In genomic region chr16:88701072-88701864, GRCm38 (mm10) we compare ENCODE assay signal across 15 mouse cellular contexts. TPM values are rescaled to one million over a fixed set of nuclear protein-coding genes. Genes with fewer than 3 reads are reported as not detected.
DNase-seq lines count a peak whose midpoint lies in the region; ATAC-seq and TF ChIP-seq lines count a peak whose summit lies in the region.
"Had no signal": no experiment of that assay in that cellular context is flagged by ENCODE, and none has a peak within 500 bp of the region (broad histone marks: within the 10 kb centered on the region; RNA-seq: fewer than 3 reads in every experiment).

No protein-coding gene starts in this region.

- intact Hi-C loops in heart, adult 2 months (cut with DNase I) = no loop called here

- DNase-seq in cerebellum, postnatal 10 days = peak; percentile 13 to 17
- no peak for DNase-seq in cerebellum, adult 18-20 months
- peak; percentile 61 to 64 for DNase-seq in B cell, adult 2 months
- DNase-seq in gonadal fat pad, adult 2 months (ENCODE audit: low read depth) = peak; percentile 67
- peak; percentile 74 to 76 for DNase-seq in spleen, postnatal 36 days (ENCODE audit: low spot score in 2 of 2)
- DNase-seq in heart, adult 2 months = no peak
- DNase-seq: cerebellum, adult 11-12 months; lung, adult 18-20 months; right cerebral cortex, postnatal 14 days had no signal

- H3K9ac ChIP-seq in heart, adult 2 months (ENCODE audit: low read depth, low read length) = no peak overlapping the region
- H3K9ac ChIP-seq in intestine, postnatal 0 days (ENCODE audit: low read depth, low read length) = no peak overlapping the region

- ATAC-seq in activated CD4-positive, CD25-positive, alpha-beta regulatory T cell, adult 4 months = no peak
- ATAC-seq in intestine, postnatal 0 days = no peak

- H3K27ac ChIP-seq in heart, adult 2 months = no peak overlapping the region
- H3K27ac ChIP-seq in intestine, postnatal 0 days (ENCODE audit: low read depth, low read length) = no peak overlapping the region
- H3K27ac ChIP-seq: hindbrain, embryonic 10.5 days; layer of hippocampus, adult 2 months had no signal

- no peaks in the 10 kb centered on the region for H3K36me3 ChIP-seq in heart, adult 2 months (ENCODE audit: control insufficient read depth, insufficient read depth, low read length)
- no peaks in the 10 kb centered on the region for H3K36me3 ChIP-seq in intestine, postnatal 0 days (ENCODE audit: control insufficient read depth, insufficient read depth)
- H3K36me3 ChIP-seq: hindbrain, embryonic 10.5 days had no signal

- TF ChIP-seq EP300 in heart, adult 2 months (IDR thresholded peaks at IDR 0.05; ENCODE audit: insufficient read depth, low read depth, low read length) = no peak

- no peak for TF ChIP-seq CTCF in heart, adult 2 months (IDR thresholded peaks at IDR 0.05)
- TF ChIP-seq CTCF in intestine, postnatal 0 days (IDR thresholded peaks at IDR 0.05; ENCODE audit: low read depth) = no peak

- no peaks in the 10 kb centered on the region for H3K27me3 ChIP-seq in heart, adult 2 months (ENCODE audit: control insufficient read depth, insufficient read depth, low read length)
- no peaks in the 10 kb centered on the region for H3K27me3 ChIP-seq in intestine, postnatal 0 days (replicated peaks; ENCODE audit: control insufficient read depth, insufficient read depth, low read length)

- TF ChIP-seq POLR2A in heart, adult 2 months (IDR thresholded peaks at IDR 0.05; ENCODE audit: insufficient read depth, low read depth, low read length) = no peak

- H3K4me1 ChIP-seq in heart, adult 2 months (ENCODE audit: control insufficient read depth, insufficient read depth, low read length) = no peaks in the 10 kb centered on the region
- H3K4me1 ChIP-seq in intestine, postnatal 0 days (replicated peaks; ENCODE audit: control insufficient read depth, insufficient read depth, low read length) = no peaks in the 10 kb centered on the region

- H3K79me2 ChIP-seq in heart, adult 2 months (replicated peaks; ENCODE audit: control insufficient read depth, insufficient read depth, low read length) = no peaks in the 10 kb centered on the region

- 37% methylated on average over 4 of the region's 4 CpGs for WGBS in heart, adult 2 months
- WGBS in intestine, postnatal 0 days = 47% methylated on average over 4 of the region's 4 CpGs

- no peaks in the 10 kb centered on the region for H3K9me3 ChIP-seq in intestine, postnatal 0 days (ENCODE audit: control insufficient read depth)
- H3K9me3 ChIP-seq: hindbrain, embryonic 10.5 days had no signal

- H3K4me2 ChIP-seq in intestine, postnatal 0 days (replicated peaks; ENCODE audit: low read depth) = no peak overlapping the region

- no peak overlapping the region for H3K4me3 ChIP-seq in heart, adult 2 months
- H3K4me3 ChIP-seq in intestine, postnatal 0 days (ENCODE audit: low read depth, low read length) = no peak overlapping the region
- H3K4me3 ChIP-seq: hindbrain, embryonic 10.5 days; layer of hippocampus, adult 2 months had no signal

RNA-seq across cellular contexts. Expression of gene 2310061N02Rik, which starts 6.5 kb away (rescaled TPM):
- not detected in 2 replicates for polyA plus RNA-seq in gonadal fat pad, adult 2 months (2012; rRNA removed)
- polyA plus RNA-seq in activated CD4-positive, CD25-positive, alpha-beta regulatory T cell, adult 4 months (2017; shearing (Covaris generic)) = not detected
- total RNA-seq in heart, adult 2 months (2021) = not detected
- not detected in 2 replicates for polyA plus RNA-seq in heart, adult 2 months (2012; rRNA removed)
- not detected in 2 replicates for polyA plus RNA-seq in intestine, postnatal 0 days (2015; fragmentation: Nextera tagmentation; extraction: Ambion mirVana)
- total RNA-seq: gastrocnemius, adult 18-20 months; layer of hippocampus, adult 2 months had no signal
- polyA plus RNA-seq: C2C12; hindbrain, embryonic 10.5 days had no signal

RNA-seq across cellular contexts. Expression of gene Krtap13-1, which starts 27.4 kb away (rescaled TPM):
- not detected in 2 replicates for polyA plus RNA-seq in gonadal fat pad, adult 2 months (2012; rRNA removed)
- polyA plus RNA-seq in activated CD4-positive, CD25-positive, alpha-beta regulatory T cell, adult 4 months (2017; shearing (Covaris generic)) = under 1 TPM in 1 of 2 experiments, not detected in 1; 0.77 TPM
- not detected for total RNA-seq in heart, adult 2 months (2021)
- not detected in 2 replicates for polyA plus RNA-seq in heart, adult 2 months (2012; rRNA removed)
- not detected in 2 replicates for polyA plus RNA-seq in intestine, postnatal 0 days (2015; fragmentation: Nextera tagmentation; extraction: Ambion mirVana)
- total RNA-seq: gastrocnemius, adult 18-20 months; layer of hippocampus, adult 2 months had no signal
- polyA plus RNA-seq: C2C12; hindbrain, embryonic 10.5 days had no signal

RNA-seq across cellular contexts. Expression of gene Krtap27-1, which starts 29.8 kb away (rescaled TPM):
- not detected in 2 replicates for polyA plus RNA-seq in gonadal fat pad, adult 2 months (2012; rRNA removed)
- polyA plus RNA-seq in activated CD4-positive, CD25-positive, alpha-beta regulatory T cell, adult 4 months (2017; shearing (Covaris generic)) = not detected
- not detected for total RNA-seq in heart, adult 2 months (2021)
- polyA plus RNA-seq in heart, adult 2 months (2012; rRNA removed) = not detected in 2 replicates
- polyA plus RNA-seq in intestine, postnatal 0 days (2015; fragmentation: Nextera tagmentation; extraction: Ambion mirVana) = not detected in 2 replicates
- total RNA-seq: gastrocnemius, adult 18-20 months; layer of hippocampus, adult 2 months had no signal
- polyA plus RNA-seq: C2C12; hindbrain, embryonic 10.5 days had no signal

RNA-seq across cellular contexts. Expression of gene Krtap13, which starts 50.2 kb away (rescaled TPM):
- not detected in 2 replicates for polyA plus RNA-seq in gonadal fat pad, adult 2 months (2012; rRNA removed)
- not detected for polyA plus RNA-seq in activated CD4-positive, CD25-positive, alpha-beta regulatory T cell, adult 4 months (2017; shearing (Covaris generic))
- not detected for total RNA-seq in heart, adult 2 months (2021)
- polyA plus RNA-seq in heart, adult 2 months (2012; rRNA removed) = not detected in 2 replicates
- not detected in 2 replicates for polyA plus RNA-seq in intestine, postnatal 0 days (2015; fragmentation: Nextera tagmentation; extraction: Ambion mirVana)
- total RNA-seq: gastrocnemius, adult 18-20 months; layer of hippocampus, adult 2 months had no signal
- polyA plus RNA-seq: C2C12; hindbrain, embryonic 10.5 days had no signal

RNA-seq across cellular contexts. Expression of gene Krtap26-1, which starts 53.7 kb away (rescaled TPM):
- polyA plus RNA-seq in gonadal fat pad, adult 2 months (2012; rRNA removed) = not detected in 2 replicates
- not detected for polyA plus RNA-seq in activated CD4-positive, CD25-positive, alpha-beta regulatory T cell, adult 4 months (2017; shearing (Covaris generic))
- total RNA-seq in heart, adult 2 months (2021) = not detected
- not detected in 2 replicates for polyA plus RNA-seq in heart, adult 2 months (2012; rRNA removed)
- 0.37 and 2.0 TPM in 2 replicates for polyA plus RNA-seq in intestine, postnatal 0 days (2015; fragmentation: Nextera tagmentation; extraction: Ambion mirVana)
- total RNA-seq: gastrocnemius, adult 18-20 months; layer of hippocampus, adult 2 months had no signal
- polyA plus RNA-seq: C2C12; hindbrain, embryonic 10.5 days had no signal

Comparison
In these comparisons a context has a peak if more than half of its experiments do, and no peak if none do; other contexts are left out.
1. DNase-seq: peak in cerebellum, postnatal 10 days (2 of 2), B cell, adult 2 months (2 of 2), gonadal fat pad, adult 2 months (single experiment) and spleen, postnatal 36 days (2 of 2); none in cerebellum, adult 18-20 months (0 of 2) and heart, adult 2 months (0 of 2).